Mouse (Mus musculus) common myeloid progenitor, adult 5-6 weeks (primary cell): ENCODE measurements at regions not wholly inside any gene's neighbourhood (a gene's known extent, or its start where the extent isn't known, plus 50 kb on each side); places are given as distances from the start of the nearest gene placed in this dataset.
"Not testable (repeated sequence)": the region's sequence is repeated elsewhere in the genome, so short reads cannot be mapped to it uniquely, and the experiment has no call there.

Source experiments
- ATAC-seq: replicated peaks from 2 replicates; pipeline ENCODE4 v1.8.0; 2016; ENCODE audit warnings: low read depth, mild to moderate bottlenecking, moderate TSS enrichment, inconsistent platforms; ENCODE audit not compliant: poor library complexity, severe bottlenecking

- no peak for ATAC-seq
These were observed 263.0 kb upstream of the Nfia start for GRCm38 (mm10) chr4:97509576-97509975.

GRCm38 (mm10) chr4:97505734-97506133 is 266.8 kb upstream of the Nfia start:
- ATAC-seq: 0 out of 2 replicates have a peak, but pooled peaks have one; percentile 69

- no peak for ATAC-seq
These were observed 281.2 kb upstream of the Nfia start for GRCm38 (mm10) chr4:97491248-97491804.

GRCm38 (mm10) chr4:97486354-97486753 is 286.2 kb upstream of the Nfia start:
- peak; percentile 52 for ATAC-seq

GRCm38 (mm10) chr4:97485225-97485624 is 287.3 kb upstream of the Nfia start:
- peak; percentile 33 for ATAC-seq

GRCm38 (mm10) chr4:97482701-97483246 is 289.8 kb upstream of the Nfia start:
- no peak for ATAC-seq

- ATAC-seq: no peak
These were observed 290.7 kb upstream of the Nfia start for GRCm38 (mm10) chr4:97481836-97482235.

GRCm38 (mm10) chr4:97476571-97477190 is 293.7 kb upstream of the Gm10192 start:
- ATAC-seq: no peak

- ATAC-seq: not testable (repeated sequence)
These were observed 290.5 kb upstream of the Gm10192 start for GRCm38 (mm10) chr4:97473492-97473891.

- ATAC-seq: no peak
These were observed 283.1 kb upstream of the Gm10192 start for GRCm38 (mm10) chr4:97465932-97466666.

GRCm38 (mm10) chr4:97465517-97465916 is 282.6 kb upstream of the Gm10192 start:
- ATAC-seq: no peak

GRCm38 (mm10) chr4:97461177-97461576 is 278.2 kb upstream of the Gm10192 start:
- no peak for ATAC-seq

- no peak for ATAC-seq
These were observed 256.5 kb upstream of the Gm10192 start for GRCm38 (mm10) chr4:97439288-97440029.

GRCm38 (mm10) chr4:97432681-97433080 is 249.7 kb upstream of the Gm10192 start:
- no peak for ATAC-seq

- ATAC-seq: no peak
These were observed 249.1 kb upstream of the Gm10192 start for GRCm38 (mm10) chr4:97432094-97432493.

GRCm38 (mm10) chr4:97431239-97431638 is 248.3 kb upstream of the Gm10192 start:
- ATAC-seq: no peak

GRCm38 (mm10) chr4:97419845-97420244 is 236.9 kb upstream of the Gm10192 start:
- peak; percentile 74 for ATAC-seq

- ATAC-seq: no peak
These were observed 235.7 kb upstream of the Gm10192 start for GRCm38 (mm10) chr4:97418616-97419015.

- ATAC-seq: peak; percentile 68
These were observed 235.0 kb upstream of the Gm10192 start for GRCm38 (mm10) chr4:97417943-97418342.

- ATAC-seq: no peak
These were observed 225.8 kb upstream of the Gm10192 start for GRCm38 (mm10) chr4:97408633-97409296.
